Mouse (Mus musculus): ENCODE results near the gene 1700080E11Rik. TPM values are rescaled to one million over a fixed set of nuclear protein-coding genes. Genes with fewer than 3 reads are reported as not detected.
"Not testable (repeated sequence)": the region's sequence is repeated elsewhere in the genome, so short reads cannot be mapped to it uniquely, and the experiment has no call there.

1700080E11Rik gene
- total and polyA plus RNA-seq, 2 experiments, result not detected

GRCm38 (mm10) chr9:105132002-105132367, 12.9 kb downstream of the 1700080E11Rik start:
- Histone ChIP-seq H3K4me1 (ENCODE audit: control insufficient read depth, insufficient read depth, low read length) (peaks cover 3% of the 10 kb centered on the region; the same call in 1 of the 2 replicates), H3K9ac (ENCODE audit: low read depth, low read length) (0 out of 2 replicates have a peak overlapping the region, but pooled peaks have one; percentile 10), H3K4me3 (ENCODE audit: insufficient read depth, low read depth, low read length) (no peak overlapping the region; the same call in 1 of the 2 replicates), H3K79me2 (ENCODE audit: control insufficient read depth, insufficient read depth, low read length) (no peaks in the 10 kb centered on the region), H3K36me3 (ENCODE audit: control insufficient read depth, insufficient read depth, low read length) (no peaks in the 10 kb centered on the region), H3K27me3 (ENCODE audit: control insufficient read depth, insufficient read depth, low read length) (no peaks in the 10 kb centered on the region), H3K27ac (replicated peaks; ENCODE audit: insufficient read depth, low read depth, low read length) (0 out of 2 replicates have a peak overlapping the region, but pooled peaks have one; percentile 18)
- DNase-seq (ENCODE audit: extremely low read depth, low read depth, low spot score), result no peak
- TF ChIP-seq POLR2A (IDR thresholded peaks at IDR 0.05; ENCODE audit: extremely low read depth, insufficient read depth, low read length), result no peak
- no peak for TF ChIP-seq CTCF (IDR thresholded peaks at IDR 0.05; ENCODE audit: low read depth, low read length)
- 28% methylated on average over 5 of the region's 5 CpGs for WGBS

DNA sequence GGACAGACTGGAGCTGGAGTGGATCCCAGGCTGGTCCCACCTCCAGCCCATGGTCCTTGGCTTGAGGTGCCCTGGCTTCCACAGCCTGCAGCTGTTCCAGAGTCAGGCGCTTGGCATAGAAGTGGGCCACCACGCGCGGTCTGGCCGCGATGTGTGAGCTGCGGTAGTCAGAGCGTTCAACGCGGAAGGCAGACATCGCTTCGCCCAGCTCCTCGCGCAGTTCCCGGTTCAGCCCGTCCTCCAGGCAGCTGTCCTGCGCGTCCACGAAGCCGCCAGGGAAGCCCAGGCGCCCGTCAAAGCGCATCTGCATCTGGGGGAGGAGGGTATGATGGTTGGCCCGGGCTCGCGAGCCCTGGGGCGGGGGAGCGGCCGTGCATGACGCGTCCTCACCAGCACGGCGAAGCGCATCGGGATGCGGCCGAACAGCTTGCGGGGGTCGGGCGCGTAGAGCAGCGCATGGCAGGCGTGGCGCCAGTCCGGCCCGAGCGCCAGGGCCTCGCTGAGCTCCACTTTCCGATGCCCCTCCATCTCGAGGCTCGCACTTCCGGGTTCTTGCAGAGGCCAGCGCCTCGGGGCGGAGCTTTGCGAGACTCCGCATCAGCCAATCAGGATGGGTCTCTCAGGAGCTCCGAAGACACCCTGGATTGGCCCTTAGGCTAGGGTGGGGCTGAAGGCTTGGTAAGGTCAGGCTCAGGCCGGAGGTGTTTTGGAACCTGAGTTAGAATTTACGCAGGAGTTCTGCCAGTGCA, 13.5 kb downstream of the 1700080E11Rik start, which contains the start of gene Nudt16:
Gene Nudt16, minus strand, starts transcription at position 572 of the 749 bp plus-strand sequence.
- peak; percentile 89 for DNase-seq (ENCODE audit: extremely low read depth, low read depth, low spot score)
- H3K9ac ChIP-seq (ENCODE audit: low read depth, low read length), result peak within 1 kb of the TSS; percentile 88
- H3K36me3 ChIP-seq (ENCODE audit: control insufficient read depth, insufficient read depth, low read length), result no peaks in the 10 kb centered on the region
- H3K4me1 ChIP-seq (ENCODE audit: control insufficient read depth, insufficient read depth, low read length), result peaks cover 3% of the 10 kb centered on the region; the same call in 1 of the 2 replicates
- H3K4me3 ChIP-seq (ENCODE audit: insufficient read depth, low read depth, low read length), result peak within 1 kb of the TSS; percentile 93
- no peaks in the 10 kb centered on the region for H3K27me3 ChIP-seq (ENCODE audit: control insufficient read depth, insufficient read depth, low read length)
- peak within 1 kb of the TSS; percentile 50 for H3K27ac ChIP-seq (replicated peaks; ENCODE audit: insufficient read depth, low read depth, low read length)
- no peaks in the 10 kb centered on the region for H3K79me2 ChIP-seq (ENCODE audit: control insufficient read depth, insufficient read depth, low read length)
- no peak for TF ChIP-seq CTCF (IDR thresholded peaks at IDR 0.05; ENCODE audit: low read depth, low read length)
- TF ChIP-seq POLR2A (IDR thresholded peaks at IDR 0.05; ENCODE audit: extremely low read depth, insufficient read depth, low read length), result peak; percentile 68; the same call in 1 of the 2 replicates
- WGBS, result 2% methylated on average over 59 of the region's 60 CpGs

DNA sequence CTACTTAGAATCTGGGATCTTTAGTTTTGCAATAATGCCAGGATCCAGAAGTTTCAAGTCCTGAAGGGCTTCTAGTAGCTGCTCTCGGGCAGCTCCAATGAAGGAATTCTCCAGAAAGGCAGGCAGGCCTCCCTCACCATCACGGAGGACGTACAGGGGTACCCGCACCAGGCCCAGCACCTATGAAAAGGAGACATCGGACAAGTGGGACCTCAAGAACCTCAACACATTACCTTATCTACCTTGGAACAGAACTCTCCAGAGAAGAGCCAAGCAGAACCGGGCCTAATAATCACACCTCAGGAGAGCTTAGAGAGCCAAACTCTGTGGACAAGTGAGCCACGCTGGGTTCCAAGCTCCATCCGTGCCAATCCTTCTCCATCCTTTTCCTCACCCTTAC, 14.6 kb downstream of the 1700080E11Rik start:
- Histone ChIP-seq H3K9ac (ENCODE audit: low read depth, low read length) (no peak overlapping the region), H3K27ac (replicated peaks; ENCODE audit: insufficient read depth, low read depth, low read length) (no peak overlapping the region), H3K36me3 (ENCODE audit: control insufficient read depth, insufficient read depth, low read length) (no peaks in the 10 kb centered on the region), H3K27me3 (ENCODE audit: control insufficient read depth, insufficient read depth, low read length) (no peaks in the 10 kb centered on the region), H3K4me1 (ENCODE audit: control insufficient read depth, insufficient read depth, low read length) (peaks cover 3% of the 10 kb centered on the region; the same call in 1 of the 2 replicates), H3K79me2 (ENCODE audit: control insufficient read depth, insufficient read depth, low read length) (no peaks in the 10 kb centered on the region), H3K4me3 (ENCODE audit: insufficient read depth, low read depth, low read length) (no peak overlapping the region)
- 97% methylated on average over 8 of the region's 8 CpGs for WGBS
- DNase-seq (ENCODE audit: extremely low read depth, low read depth, low spot score), result no peak
- TF ChIP-seq CTCF (IDR thresholded peaks at IDR 0.05; ENCODE audit: low read depth, low read length), result no peak
- TF ChIP-seq POLR2A (IDR thresholded peaks at IDR 0.05; ENCODE audit: extremely low read depth, insufficient read depth, low read length), result no peak

DNA sequence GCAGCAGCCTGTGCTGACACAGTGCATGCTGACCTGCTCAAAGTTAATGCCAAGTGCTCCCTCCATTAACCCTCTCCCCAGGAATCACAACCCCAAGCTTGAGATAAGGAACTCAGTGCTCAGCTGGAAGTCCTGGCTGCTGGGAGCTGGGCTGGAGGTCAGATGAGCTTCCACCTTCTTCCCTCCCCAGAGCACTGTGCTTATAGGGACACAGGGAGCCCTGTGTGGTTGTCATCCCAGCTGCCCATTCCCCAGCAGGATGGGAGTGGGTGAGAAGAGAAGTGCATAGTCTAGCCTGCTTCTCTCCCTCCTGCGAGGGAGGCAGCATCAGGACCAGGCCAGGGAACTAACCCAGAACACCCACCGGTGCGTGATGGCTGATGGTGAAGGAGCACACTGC, 19.7 kb downstream of the 1700080E11Rik start:
- WGBS, result 67% methylated on average over 3 of the region's 3 CpGs
- not testable (repeated sequence) for H3K27ac ChIP-seq (replicated peaks; ENCODE audit: insufficient read depth, low read depth, low read length); DNase-seq (ENCODE audit: extremely low read depth, low read depth, low spot score); H3K4me1 ChIP-seq (ENCODE audit: control insufficient read depth, insufficient read depth, low read length); H3K9ac ChIP-seq (ENCODE audit: low read depth, low read length); H3K27me3 ChIP-seq (ENCODE audit: control insufficient read depth, insufficient read depth, low read length); H3K4me3 ChIP-seq (ENCODE audit: insufficient read depth, low read depth, low read length); H3K79me2 ChIP-seq (ENCODE audit: control insufficient read depth, insufficient read depth, low read length); H3K36me3 ChIP-seq (ENCODE audit: control insufficient read depth, insufficient read depth, low read length)

GRCm38 (mm10) chr9:105103893-105104292, 41.0 kb downstream of the 1700080E11Rik start:
- 94% methylated on average over 5 of the region's 5 CpGs for WGBS
- no peak for TF ChIP-seq CTCF (IDR thresholded peaks at IDR 0.05; ENCODE audit: low read depth, low read length)
- no peak for TF ChIP-seq POLR2A (IDR thresholded peaks at IDR 0.05; ENCODE audit: extremely low read depth, insufficient read depth, low read length)
- Histone ChIP-seq H3K4me1 (ENCODE audit: control insufficient read depth, insufficient read depth, low read length) (no peaks in the 10 kb centered on the region), H3K9ac (ENCODE audit: low read depth, low read length) (no peak overlapping the region), H3K27ac (replicated peaks; ENCODE audit: insufficient read depth, low read depth, low read length) (no peak overlapping the region), H3K36me3 (ENCODE audit: control insufficient read depth, insufficient read depth, low read length) (no peaks in the 10 kb centered on the region), H3K79me2 (ENCODE audit: control insufficient read depth, insufficient read depth, low read length) (no peaks in the 10 kb centered on the region), H3K4me3 (ENCODE audit: insufficient read depth, low read depth, low read length) (no peak overlapping the region), H3K27me3 (ENCODE audit: control insufficient read depth, insufficient read depth, low read length) (no peaks in the 10 kb centered on the region)
- no peak for DNase-seq (ENCODE audit: extremely low read depth, low read depth, low spot score)

GRCm38 (mm10) chr9:105101911-105102310, 43.0 kb downstream of the 1700080E11Rik start:
- Histone ChIP-seq H3K27ac (replicated peaks; ENCODE audit: insufficient read depth, low read depth, low read length) (no peak overlapping the region), H3K27me3 (ENCODE audit: control insufficient read depth, insufficient read depth, low read length) (no peaks in the 10 kb centered on the region), H3K4me1 (ENCODE audit: control insufficient read depth, insufficient read depth, low read length) (no peaks in the 10 kb centered on the region), H3K36me3 (ENCODE audit: control insufficient read depth, insufficient read depth, low read length) (no peaks in the 10 kb centered on the region), H3K79me2 (ENCODE audit: control insufficient read depth, insufficient read depth, low read length) (no peaks in the 10 kb centered on the region), H3K9ac (ENCODE audit: low read depth, low read length) (no peak overlapping the region), H3K4me3 (ENCODE audit: insufficient read depth, low read depth, low read length) (no peak overlapping the region)
- no peak for DNase-seq (ENCODE audit: extremely low read depth, low read depth, low spot score)
- TF ChIP-seq POLR2A (IDR thresholded peaks at IDR 0.05; ENCODE audit: extremely low read depth, insufficient read depth, low read length) (no peak), CTCF (IDR thresholded peaks at IDR 0.05; ENCODE audit: low read depth, low read length) (no peak)
- 48% methylated on average over 1 of the region's 1 CpGs for WGBS
